Mouse (Mus musculus): Measurements from ENCODE around the gene Tomt.

Gene Tomt

DNA sequence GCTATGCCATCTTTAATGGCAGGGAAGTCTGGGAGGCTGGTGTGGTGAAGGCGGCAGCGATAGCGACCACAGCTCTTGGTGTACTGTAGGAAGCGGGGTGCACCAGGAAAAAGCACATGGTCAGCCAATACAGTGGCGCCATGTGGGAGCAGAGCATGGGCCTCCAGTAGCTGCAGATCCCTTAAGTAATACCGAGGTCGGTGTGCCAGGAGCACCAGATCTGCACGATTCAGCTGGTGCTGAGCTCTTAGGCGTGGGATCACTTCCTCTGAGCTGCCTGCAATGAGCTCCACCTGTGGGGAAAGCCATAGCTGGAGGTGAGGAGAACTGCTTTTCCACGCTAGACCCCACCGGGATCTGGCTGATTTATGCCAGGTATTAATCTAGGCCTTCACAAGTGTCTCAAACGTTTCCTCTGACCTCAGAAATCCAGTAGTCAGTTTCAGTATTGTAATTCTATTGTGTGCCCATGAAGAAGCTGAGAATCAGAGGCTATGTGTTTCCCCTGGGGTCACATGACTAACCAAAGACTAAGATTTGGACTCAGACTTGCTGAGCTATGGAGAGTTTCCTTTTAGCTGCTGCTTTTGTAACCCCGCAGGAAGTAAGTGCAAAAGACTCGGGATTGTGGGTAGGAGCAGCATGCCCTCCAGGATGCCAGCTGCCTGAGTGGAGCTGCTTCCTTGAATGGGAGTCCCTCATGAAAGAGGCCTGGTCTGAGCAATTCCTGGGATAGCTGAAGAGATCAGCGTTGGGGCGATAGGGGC, 5.6 kb downstream of the Tomt start:
- DNase-seq = no peak

DNA sequence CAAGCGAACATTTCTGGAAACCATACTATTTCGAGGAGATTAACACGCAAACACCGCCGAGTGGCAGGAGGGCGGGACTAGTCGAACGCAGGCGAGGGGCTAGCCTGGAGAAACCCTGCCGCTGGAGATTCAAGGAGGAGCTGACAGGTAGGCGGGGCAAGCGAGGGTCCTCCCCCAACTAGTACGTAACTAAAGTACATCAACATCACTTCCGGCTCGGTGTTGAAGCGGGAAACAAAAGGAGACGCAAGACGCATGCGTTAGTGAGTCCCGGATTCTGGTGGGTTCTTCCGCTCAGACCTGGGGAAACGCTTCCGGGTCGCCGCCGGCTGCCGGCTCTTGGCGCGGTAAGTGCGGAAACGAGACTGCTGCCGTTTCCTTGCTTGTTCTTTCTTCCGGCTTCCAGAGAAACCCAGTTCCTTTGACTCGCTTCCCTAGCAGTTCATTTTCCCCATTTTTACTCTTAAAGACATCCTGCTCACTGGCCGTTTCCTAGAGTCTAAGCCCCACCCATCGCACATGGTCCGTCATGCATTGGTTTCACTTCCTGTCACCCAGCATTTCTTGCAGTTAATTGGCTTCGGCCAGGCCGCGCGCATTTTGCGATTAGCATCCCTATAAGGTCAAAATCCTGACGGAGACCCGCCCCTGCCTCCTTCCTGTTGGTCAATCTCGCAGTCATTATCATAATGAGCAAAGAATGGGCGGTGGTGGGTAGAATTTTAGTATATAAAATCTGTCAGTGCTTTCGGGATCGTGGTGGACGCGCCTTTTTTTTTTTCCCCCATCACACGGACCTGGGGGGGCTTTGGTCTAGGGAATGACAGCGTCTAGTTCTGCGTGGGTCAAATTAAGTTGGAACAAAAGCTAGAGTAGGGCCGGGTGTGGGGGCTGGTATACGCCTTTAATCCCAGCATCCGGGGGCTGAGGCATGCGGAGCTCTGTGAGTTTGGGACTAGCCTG, 9.8 kb downstream of the Tomt start:
- peak; percentile 95 to 97 for DNase-seq

DNA sequence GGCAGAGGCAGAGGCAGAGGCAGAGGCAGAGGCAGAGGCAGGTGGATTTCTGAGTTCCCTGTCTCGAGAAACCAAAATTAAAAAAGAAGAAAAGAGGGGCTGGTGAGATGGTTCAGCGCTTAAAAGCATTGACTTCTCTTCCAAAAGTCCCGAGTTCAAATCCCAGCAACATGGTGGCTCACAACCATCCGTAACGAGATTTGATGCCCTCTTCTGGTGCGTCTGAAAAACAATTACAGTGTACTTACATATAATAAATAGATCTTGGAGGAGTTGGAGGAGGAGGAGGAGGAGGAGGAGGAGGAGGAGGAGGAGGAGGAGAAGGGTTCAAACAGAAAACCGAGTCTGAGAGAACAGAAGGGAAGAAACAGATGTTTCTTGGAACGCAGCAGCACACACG, 10.5 kb downstream of the Tomt start:
- DNase-seq = no peak

DNA sequence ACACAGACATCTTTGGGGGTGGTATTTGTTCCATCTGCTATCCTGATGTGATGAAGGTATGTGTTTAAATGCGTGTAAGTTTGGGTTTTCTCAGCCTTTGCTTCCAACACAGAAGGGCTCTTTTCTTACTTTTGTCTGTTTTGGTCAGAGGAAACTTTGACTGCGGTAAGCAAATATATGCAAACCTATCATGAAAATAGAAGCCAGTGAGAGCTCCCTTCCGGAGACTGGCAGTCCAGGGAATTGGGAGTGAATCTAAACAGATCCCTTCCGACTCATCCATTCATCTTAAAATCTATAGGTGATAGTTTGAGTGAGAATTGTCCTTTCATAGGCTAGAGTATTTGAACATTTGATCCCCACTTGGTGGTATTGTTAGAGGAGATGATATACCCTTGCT, 17.7 kb downstream of the Tomt start:
- DNase-seq = no peak

DNA sequence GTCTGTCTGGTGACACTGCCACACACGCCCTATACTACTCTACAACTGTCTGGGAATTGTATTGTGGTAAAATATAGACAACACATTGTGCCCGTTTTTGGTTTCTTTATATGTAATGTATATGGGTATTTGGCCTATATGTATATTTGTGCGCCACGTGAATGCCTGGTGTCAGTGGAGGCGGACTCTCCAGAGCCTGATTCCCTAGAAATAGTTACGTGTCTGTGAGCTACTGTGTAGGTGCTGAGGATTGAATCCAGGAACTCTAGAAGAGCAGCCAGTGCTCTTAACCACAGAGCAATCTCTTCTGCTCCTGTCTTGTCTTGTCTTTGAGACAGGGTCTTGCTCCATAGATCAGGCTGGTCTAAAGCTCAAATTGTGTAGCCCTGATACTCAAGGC, 19.9 kb downstream of the Tomt start:
- no peak for DNase-seq

DNA sequence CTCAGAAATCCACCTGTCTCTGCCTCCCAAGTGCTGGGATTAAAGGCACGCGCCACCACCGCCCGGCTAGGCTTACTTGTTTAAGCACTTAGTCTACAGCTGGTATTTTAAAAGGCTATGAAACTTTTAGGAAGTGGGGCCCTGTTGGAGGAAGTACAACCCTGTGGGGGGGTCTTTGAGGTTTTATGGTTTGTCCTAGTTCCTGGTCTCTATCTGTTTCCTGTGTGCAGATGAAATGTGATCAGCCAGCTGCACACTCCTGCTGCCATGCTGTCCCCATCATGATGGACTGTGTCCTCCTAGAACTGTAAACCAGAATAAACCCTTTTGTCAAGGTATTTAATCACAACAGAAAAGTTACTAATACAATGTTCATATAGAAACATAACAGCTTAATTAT, 22.0 kb downstream of the Tomt start:
- DNase-seq = no peak

DNA sequence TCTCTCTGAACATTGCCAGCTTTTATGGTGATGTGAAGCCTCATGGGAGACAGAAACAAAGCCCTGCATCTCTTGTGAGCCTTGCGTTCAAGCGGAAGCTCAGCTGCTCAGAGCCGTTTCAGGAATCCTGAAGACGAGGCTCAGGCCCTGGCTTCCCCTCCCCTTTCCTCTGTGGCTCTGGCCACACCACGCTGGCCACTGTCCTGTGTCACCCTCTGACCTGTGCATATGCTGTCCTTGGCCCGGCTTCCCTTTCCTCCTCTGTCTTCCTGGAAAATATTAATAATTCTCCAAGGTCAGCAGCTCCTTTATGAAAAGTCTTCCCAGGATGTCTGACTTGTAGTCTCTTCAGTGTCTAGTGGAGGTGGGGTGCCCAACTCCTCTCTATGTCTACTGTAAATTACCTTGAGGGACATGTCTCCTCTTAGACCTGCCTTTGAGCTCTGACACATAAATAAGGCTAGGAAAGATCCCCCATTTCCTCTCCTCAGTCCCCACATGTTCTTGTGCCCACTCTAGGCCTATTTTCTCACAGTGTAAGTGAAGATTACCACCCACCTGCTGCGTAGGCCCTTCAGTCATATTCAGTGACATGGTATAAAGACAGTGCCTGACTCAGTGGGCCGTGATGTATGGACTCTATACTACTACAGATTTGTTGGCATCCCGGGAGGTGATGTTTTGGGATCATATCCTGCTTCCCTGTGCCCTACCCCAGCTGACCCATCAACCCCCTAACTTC, 23.6 kb downstream of the Tomt start:
- DNase-seq = no peak

DNA sequence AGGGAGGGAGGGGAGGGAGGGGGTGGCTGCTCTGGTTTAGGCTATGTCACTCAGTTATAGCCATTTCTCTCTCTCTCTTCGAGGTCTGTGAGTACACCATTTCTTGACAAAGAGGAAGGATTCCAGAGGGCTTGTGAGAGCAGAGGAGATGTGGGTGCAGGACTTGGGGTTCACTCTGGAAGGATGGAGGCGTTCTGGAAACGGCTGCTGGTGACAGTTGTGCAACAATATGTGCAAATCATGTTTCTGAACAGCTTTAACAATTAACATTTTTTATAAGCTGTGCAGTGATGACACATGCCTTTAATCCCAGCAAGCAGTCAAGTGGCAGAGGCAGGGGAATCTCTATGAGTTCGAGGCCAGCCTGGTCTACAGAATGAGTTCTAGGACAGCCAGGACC, 25.3 kb downstream of the Tomt start:
- DNase-seq = no peak

DNA sequence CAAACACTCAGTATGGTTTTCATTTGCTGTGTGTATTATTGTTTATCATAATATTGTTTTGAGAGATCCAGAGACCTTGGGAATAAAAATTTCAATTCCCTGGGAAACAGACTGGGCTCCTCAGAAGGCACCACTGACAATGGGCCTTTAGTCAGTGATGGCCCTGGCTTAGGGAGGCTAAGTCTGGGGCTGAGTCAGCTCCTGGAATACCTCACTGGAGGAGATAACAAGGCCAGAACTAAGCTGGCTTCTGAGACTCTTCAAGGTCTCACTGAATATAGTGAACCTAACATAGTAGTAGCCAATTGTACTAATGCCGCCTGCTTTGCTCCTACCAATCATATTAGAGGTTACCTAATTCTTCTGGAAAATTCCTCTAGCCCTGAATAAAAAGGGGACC, 30.2 kb downstream of the Tomt start:
- DNase-seq = no peak

DNA sequence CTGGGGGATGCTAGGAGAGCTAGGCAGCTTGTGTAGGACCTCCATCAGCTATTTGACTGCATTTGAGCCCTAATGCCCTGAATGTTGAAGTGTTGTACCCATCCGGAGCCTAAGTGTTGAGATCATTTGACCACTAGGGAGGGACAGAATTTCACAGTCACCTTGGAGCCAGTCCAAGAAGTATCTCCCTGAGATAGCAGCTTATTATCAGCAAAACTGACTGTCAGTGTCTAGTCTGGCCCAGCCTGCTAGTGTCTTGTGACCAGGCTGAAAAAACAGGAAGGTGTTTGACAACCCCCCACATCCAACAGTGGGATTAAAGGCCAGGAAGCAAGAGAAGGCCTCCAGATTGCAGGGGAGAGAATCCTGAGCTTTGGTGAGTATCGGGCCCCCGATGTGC, 34.9 kb downstream of the Tomt start:
- DNase-seq = no peak

DNA sequence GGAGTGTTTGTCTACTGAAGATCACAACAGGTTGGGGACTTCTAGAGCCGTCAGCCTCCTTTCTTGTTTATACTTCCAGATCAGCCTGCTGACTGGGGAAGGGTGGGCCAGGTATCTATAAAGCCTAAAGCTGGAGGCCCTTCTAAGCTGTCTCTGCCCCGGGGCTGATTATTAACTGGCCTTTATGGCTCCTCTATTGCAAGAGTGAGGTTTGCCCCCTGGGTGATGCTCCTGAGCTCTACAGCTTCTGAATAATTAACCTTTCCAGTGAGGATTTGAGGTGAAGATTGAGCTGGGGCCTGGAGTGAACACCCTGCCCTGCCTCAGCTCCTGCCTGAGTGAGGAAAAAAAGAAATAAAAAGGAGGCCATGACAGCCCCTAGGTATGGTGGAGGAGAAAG, 35.5 kb downstream of the Tomt start, which contains the start of gene Folr1:
Gene Folr1, minus strand, starts transcription at position 160 of the 400 bp plus-strand sequence.
- DNase-seq = no peak

DNA sequence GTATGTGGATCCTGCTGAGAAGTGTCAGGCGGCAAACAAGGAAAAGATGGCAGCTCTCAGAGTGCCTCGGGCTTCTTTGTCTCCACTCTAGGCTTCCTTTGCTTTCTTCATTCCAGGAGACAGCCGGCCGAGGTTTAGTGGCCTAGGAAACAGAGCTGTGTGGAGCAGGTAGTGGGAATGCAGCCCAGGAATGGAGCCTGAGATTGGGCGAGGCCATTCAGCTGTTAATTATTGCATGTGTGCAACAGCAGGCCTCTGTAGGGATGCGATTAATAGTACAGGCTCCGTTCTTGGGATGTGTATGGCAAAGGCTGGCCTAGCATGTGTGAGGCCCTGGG, 37.0 kb downstream of the Tomt start:
- DNase-seq = no peak

DNA sequence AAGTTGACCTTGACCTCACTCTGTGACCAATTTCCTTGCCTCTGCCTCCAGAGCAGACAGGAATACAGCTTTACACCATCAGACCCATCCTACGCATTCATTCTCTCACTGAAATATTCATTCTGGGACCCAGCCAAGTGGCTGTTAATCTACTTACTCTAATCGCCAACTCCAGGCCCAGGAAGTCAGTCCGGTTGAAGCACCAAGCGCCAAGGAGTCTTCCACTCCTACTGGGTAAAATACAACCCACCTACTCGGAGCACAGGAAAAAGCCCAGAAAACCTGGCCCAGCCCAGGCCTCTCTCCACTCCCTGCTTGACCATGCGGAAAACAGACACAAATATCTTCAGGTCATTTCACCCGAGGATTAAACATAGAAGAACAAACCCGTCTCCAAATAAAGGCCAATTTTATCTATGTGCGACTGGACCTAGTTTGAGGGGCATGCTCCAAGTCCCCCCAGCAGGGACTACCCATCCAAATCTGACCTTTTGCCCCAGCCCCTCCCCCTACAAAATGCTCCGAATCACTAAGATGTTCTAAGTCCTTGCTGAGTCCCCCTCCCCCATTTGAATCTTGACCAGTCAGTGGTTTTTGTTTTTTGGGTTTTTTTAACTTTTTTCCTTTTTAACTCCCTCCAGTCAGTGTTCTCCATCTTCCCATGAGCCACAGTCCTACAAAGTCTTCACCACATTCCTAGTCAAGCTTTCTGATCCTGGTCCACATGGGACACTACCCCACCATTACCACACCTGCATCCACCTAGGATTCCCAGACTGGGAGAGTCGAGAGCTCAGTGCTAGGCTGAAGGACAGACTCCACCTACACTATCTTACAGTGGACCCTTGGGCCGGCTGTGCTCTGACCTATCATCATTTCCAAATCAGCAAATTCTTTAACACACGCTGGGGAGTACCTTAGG, 37.7 kb downstream of the Tomt start:
- no peak for DNase-seq

DNA sequence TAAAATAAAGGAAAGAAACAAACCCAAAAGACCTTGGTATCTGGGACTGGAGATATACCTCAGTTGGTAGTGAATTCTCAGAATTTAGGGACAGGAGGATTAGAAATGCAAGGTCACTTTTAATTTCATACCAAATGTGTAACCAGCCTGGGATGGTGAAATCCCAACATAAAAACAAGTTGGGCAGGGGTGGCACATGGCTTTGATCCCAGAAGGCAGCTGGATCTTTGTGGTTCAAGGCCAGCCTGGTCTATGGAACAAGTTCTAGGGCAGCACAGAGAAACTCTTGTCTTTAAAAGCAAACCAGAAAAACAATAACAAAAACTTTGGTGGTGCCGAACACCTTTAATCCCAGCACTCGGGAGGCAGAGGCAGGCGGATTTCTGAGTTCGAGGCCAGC, 38.7 kb downstream of the Tomt start:
- DNase-seq = no peak

DNA sequence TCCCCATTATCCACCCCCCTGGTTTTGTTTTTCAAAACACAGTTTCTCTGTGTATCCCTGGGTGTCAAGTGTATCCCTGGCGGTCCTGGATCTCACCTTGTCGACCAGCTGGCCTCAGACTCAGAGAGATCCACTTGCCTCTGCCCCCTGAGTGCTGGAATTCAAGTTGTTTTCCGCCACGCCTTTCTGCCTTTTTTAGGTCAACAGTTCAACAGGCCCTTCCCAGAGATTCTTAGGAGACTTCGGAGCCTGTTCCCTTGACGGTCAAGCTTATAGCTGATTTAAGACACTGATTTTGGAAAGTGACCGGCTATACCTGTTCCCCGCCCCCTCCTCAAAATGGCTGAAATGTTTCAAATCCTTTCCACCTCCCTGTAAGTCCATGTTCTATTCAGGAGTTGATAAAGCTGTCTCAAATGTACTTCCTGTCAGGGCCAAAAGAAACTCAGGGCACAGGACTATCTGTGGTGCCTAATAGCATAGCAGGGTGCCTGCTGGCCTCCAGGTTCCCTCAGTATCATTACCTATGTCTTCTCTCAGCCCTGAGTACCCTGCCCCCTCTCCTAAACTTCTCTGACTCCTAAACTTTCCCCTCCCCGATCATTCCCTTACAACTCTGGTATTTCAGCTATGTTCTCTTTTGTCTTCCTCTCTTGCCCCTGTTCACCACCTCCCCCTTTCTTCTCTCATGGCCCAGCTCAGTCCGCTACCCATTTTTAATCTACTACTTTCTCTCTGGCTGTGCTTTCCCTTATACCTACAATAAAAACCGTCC, 39.5 kb downstream of the Tomt start:
- no peak for DNase-seq

DNA sequence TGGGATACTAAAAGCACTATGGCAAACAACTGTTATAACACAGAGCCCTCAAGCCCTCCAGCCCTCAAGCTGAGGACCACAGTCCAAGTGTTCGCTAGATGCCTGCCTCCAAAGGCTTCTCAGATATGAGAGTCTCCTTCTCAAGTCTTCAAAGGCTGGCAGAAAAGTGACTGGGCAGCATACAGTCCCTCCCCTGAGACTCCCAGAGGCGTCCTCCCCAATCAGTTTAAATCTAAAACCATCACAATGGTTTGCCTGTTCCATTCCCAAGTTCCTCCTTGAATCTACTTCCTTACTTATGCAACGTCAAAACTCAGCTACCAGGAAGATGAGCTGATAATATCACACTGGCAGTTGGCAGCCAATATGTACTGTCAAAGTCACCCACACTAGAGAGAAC, 42.7 kb downstream of the Tomt start, which contains the start of gene Anapc15:
Gene Anapc15, plus strand, starts transcription at position 301 of the 400 bp plus-strand sequence.
- DNase-seq = no peak

DNA sequence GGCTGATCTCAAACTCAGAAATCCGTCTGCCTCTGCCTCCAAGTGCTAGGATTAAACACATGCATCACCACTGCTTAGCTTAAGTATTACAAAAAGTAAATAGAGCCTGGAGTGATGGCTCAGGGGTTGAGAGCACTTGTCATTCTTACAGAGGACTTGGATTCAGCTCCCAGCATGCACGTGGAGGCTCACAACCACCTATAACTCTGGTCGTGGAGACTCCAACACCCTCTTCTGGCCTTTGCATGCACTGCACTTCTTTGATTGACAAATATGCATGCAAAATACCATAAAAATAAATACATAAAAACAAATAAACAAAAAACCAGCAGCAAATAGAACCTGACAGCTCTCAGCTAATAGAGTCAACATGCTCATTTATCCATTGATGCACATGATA, 43.9 kb downstream of the Tomt start:
- no peak for DNase-seq

DNA sequence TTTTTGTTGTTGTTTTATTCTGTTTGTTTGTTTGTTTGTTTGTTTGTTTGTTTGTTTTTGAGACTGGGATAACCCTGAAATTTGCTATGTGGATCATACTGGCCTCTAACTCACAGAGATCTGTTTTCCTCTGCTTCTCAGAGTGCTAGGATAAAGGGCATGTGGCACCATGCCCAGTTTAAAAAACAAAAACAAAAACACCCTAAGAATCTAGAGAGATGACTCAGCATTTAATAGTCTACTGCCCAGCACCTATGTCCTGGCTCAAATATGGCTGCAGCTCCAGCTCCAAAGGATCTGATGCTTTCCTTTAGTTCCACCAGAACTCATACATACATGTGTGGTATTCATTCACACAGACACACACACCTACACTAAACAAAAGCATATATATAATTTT, 45.2 kb downstream of the Tomt start:
- no peak for DNase-seq

DNA sequence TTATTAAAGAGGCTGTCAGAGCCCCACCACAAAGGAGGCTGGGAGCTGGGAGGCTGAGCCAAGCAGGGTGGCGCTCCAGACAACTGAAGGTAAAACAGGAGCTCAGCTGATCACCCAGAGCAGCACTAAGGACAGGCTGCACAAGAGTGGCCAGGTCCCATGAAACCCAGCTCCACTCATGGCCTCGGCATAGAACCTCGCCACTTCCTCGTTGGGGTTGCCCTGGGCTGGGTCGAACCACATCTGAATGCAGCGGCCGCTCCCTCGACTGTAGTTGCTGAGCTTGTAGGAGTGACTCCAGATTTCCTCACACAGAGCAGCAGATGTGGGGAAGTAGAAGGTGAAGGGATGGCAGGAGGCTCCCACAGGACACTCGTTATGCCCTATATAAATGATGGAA, 47.8 kb downstream of the Tomt start:
- no peak for DNase-seq

DNA sequence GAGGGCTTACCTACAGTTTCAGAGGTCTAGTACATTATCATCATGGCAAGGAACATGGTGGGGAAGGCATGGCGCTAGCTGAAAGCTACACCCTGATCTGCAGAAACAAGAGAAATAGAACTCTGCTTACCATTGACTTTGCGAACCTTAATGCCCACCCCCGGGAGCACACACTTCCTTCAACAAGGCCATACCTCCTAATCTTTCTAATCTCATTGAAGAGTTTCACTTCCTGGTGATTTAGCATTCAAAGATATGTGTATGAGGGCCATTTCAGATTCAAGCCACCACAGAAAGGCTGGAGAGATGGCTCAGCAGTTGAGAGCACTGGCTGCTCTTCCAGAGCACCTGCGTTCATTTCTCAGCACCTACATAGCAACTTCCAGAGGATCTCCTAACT, 49.1 kb downstream of the Tomt start, which contains the start of gene Folr2:
Gene Folr2, minus strand, starts transcription at position 101 of the 400 bp plus-strand sequence.
- no peak for DNase-seq

DNA sequence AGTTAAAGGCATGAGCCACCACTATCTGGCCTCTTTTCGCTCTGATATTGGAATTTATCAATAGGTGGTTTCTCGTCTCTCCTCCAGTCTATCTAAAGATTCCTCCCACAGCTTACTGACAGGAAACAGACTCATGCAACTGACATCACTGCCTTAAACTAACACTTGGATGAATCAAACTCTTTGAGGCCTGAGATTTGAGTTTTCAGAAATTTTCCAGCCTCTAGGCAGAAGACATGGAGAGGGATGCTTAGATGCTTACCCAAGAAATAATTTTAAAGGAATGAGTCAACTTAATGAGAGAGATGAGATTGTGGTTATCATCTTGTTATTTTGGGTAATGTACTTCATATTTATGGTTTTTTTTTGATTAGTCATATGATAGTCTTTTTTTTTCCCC, 52.3 kb downstream of the Tomt start:
- no peak for DNase-seq
